Mouse (Mus musculus): ENCODE results near the gene Car3.

- no peak for TF ChIP-seq CTCF (IDR thresholded peaks at IDR 0.05; ENCODE audit: low read depth, low read length)
- no peak for TF ChIP-seq GATA2 (IDR thresholded peaks at IDR 0.05; ENCODE audit: borderline replicate concordance, low read depth, low read length)
Measured at GRCm38 (mm10) chr3:14913774-14914173, 50.5 kb downstream of the Car3 start.

All from G1E (cell line).